Mouse (Mus musculus): Measurements from ENCODE around the gene Tmem72. TPM values are rescaled to one million over a fixed set of nuclear protein-coding genes. Genes with fewer than 3 reads are reported as not detected.

Gene Tmem72
- polyA plus RNA-seq, 1 experiment: not detected

GRCm38 (mm10) chr6:116673471-116674282 is 43.0 kb downstream of the Tmem72 start, which contains the start of gene Rassf4:
Rassf4 (minus strand) TSS chr6:116673952.
- peak within 1 kb of the TSS; percentile 65 for H3K27ac ChIP-seq (ENCODE audit: insufficient read depth, low read depth, low read length)
- no peaks in the 10 kb centered on the region for H3K27me3 ChIP-seq (ENCODE audit: control insufficient read depth, insufficient read depth, low read length)
- no peaks in the 10 kb centered on the region for H3K36me3 ChIP-seq (ENCODE audit: control insufficient read depth, insufficient read depth, low read length)
- peaks cover 37% of the 10 kb centered on the region for H3K4me1 ChIP-seq (ENCODE audit: control insufficient read depth, insufficient read depth, insufficient read length, low read length)
- peak within 1 kb of the TSS; percentile 70 for H3K4me3 ChIP-seq (ENCODE audit: low read depth, low read length)
- TF ChIP-seq POLR2A (IDR thresholded peaks at IDR 0.05; ENCODE audit: low read depth, low read length) (no peak; the same call in 1 of the 2 replicates), CTCF (IDR thresholded peaks at IDR 0.05; ENCODE audit: extremely low read depth, insufficient read length, insufficient replicate concordance, low read depth, low read length) (no peak)
- under 1% methylated on average over 44 of the region's 44 CpGs for WGBS

GRCm38 (mm10) chr6:116672349-116672748 is 44.4 kb downstream of the Tmem72 start:
- Histone ChIP-seq H3K27me3 (ENCODE audit: control insufficient read depth, insufficient read depth, low read length) (no peaks in the 10 kb centered on the region), H3K4me3 (ENCODE audit: low read depth, low read length) (peak overlapping the region; percentile 37), H3K27ac (ENCODE audit: insufficient read depth, low read depth, low read length) (peak overlapping the region; percentile 45), H3K36me3 (ENCODE audit: control insufficient read depth, insufficient read depth, low read length) (no peaks in the 10 kb centered on the region), H3K4me1 (ENCODE audit: control insufficient read depth, insufficient read depth, insufficient read length, low read length) (peaks cover 37% of the 10 kb centered on the region)
- TF ChIP-seq CTCF (IDR thresholded peaks at IDR 0.05; ENCODE audit: extremely low read depth, insufficient read length, insufficient replicate concordance, low read depth, low read length) (no peak), POLR2A (IDR thresholded peaks at IDR 0.05; ENCODE audit: low read depth, low read length) (no peak)
- WGBS: 26% methylated on average over 5 of the region's 5 CpGs

- H3K36me3 ChIP-seq (ENCODE audit: control insufficient read depth, insufficient read depth, low read length): no peaks in the 10 kb centered on the region
- no peaks in the 10 kb centered on the region for H3K27me3 ChIP-seq (ENCODE audit: control insufficient read depth, insufficient read depth, low read length)
- TF ChIP-seq POLR2A (IDR thresholded peaks at IDR 0.05; ENCODE audit: low read depth, low read length) (no peak), CTCF (IDR thresholded peaks at IDR 0.05; ENCODE audit: extremely low read depth, insufficient read length, insufficient replicate concordance, low read depth, low read length) (no peak)
- peaks cover 35% of the 10 kb centered on the region for H3K4me1 ChIP-seq (ENCODE audit: control insufficient read depth, insufficient read depth, insufficient read length, low read length)
- peak overlapping the region; percentile 37; the same call in 1 of the 2 replicates for H3K4me3 ChIP-seq (ENCODE audit: low read depth, low read length)
- WGBS: 31% methylated on average over 4 of the region's 4 CpGs
- H3K27ac ChIP-seq (ENCODE audit: insufficient read depth, low read depth, low read length): peak overlapping the region; percentile 62
These were observed 44.9 kb downstream of the Tmem72 start for GRCm38 (mm10) chr6:116671768-116672167.

- Histone ChIP-seq H3K27ac (ENCODE audit: insufficient read depth, low read depth, low read length) (peak overlapping the region; percentile 62), H3K4me1 (ENCODE audit: control insufficient read depth, insufficient read depth, insufficient read length, low read length) (peaks cover 33% of the 10 kb centered on the region), H3K36me3 (ENCODE audit: control insufficient read depth, insufficient read depth, low read length) (no peaks in the 10 kb centered on the region), H3K27me3 (ENCODE audit: control insufficient read depth, insufficient read depth, low read length) (no peaks in the 10 kb centered on the region), H3K4me3 (ENCODE audit: low read depth, low read length) (peak overlapping the region; percentile 21)
- WGBS: 17% methylated on average over 5 of the region's 5 CpGs
- TF ChIP-seq POLR2A (IDR thresholded peaks at IDR 0.05; ENCODE audit: low read depth, low read length) (no peak), CTCF (IDR thresholded peaks at IDR 0.05; ENCODE audit: extremely low read depth, insufficient read length, insufficient replicate concordance, low read depth, low read length) (no peak)
These were observed 45.7 kb downstream of the Tmem72 start for GRCm38 (mm10) chr6:116671031-116671430.

- no peaks in the 10 kb centered on the region for H3K36me3 ChIP-seq (ENCODE audit: control insufficient read depth, insufficient read depth, low read length)
- H3K4me3 ChIP-seq (ENCODE audit: low read depth, low read length): no peak overlapping the region
- H3K27me3 ChIP-seq (ENCODE audit: control insufficient read depth, insufficient read depth, low read length): no peaks in the 10 kb centered on the region
- H3K4me1 ChIP-seq (ENCODE audit: control insufficient read depth, insufficient read depth, insufficient read length, low read length): peaks cover 31% of the 10 kb centered on the region
- 28% methylated on average over 6 of the region's 6 CpGs for WGBS
- no peak overlapping the region for H3K27ac ChIP-seq (ENCODE audit: insufficient read depth, low read depth, low read length)
- TF ChIP-seq CTCF (IDR thresholded peaks at IDR 0.05; ENCODE audit: extremely low read depth, insufficient read length, insufficient replicate concordance, low read depth, low read length) (no peak), POLR2A (IDR thresholded peaks at IDR 0.05; ENCODE audit: low read depth, low read length) (no peak)
These were observed 46.6 kb downstream of the Tmem72 start for GRCm38 (mm10) chr6:116670144-116670543.

- no peak for TF ChIP-seq POLR2A (IDR thresholded peaks at IDR 0.05; ENCODE audit: low read depth, low read length)
- H3K4me3 ChIP-seq (ENCODE audit: low read depth, low read length): no peak overlapping the region
- H3K27ac ChIP-seq (ENCODE audit: insufficient read depth, low read depth, low read length): no peak overlapping the region
- H3K36me3 ChIP-seq (ENCODE audit: control insufficient read depth, insufficient read depth, low read length): no peaks in the 10 kb centered on the region
- no peaks in the 10 kb centered on the region for H3K27me3 ChIP-seq (ENCODE audit: control insufficient read depth, insufficient read depth, low read length)
- WGBS: 55% methylated on average over 11 of the region's 11 CpGs
- H3K4me1 ChIP-seq (ENCODE audit: control insufficient read depth, insufficient read depth, insufficient read length, low read length): peaks cover 23% of the 10 kb centered on the region
These were observed 47.8 kb downstream of the Tmem72 start for GRCm38 (mm10) chr6:116668682-116669470.

- WGBS: 83% methylated on average over 3 of the region's 3 CpGs
- no peak overlapping the region for H3K27ac ChIP-seq (ENCODE audit: insufficient read depth, low read depth, low read length)
- H3K4me3 ChIP-seq (ENCODE audit: low read depth, low read length): no peak overlapping the region
- no peak for TF ChIP-seq CTCF (IDR thresholded peaks at IDR 0.05; ENCODE audit: extremely low read depth, insufficient read length, insufficient replicate concordance, low read depth, low read length)
- TF ChIP-seq POLR2A (IDR thresholded peaks at IDR 0.05; ENCODE audit: low read depth, low read length): no peak
- no peaks in the 10 kb centered on the region for H3K27me3 ChIP-seq (ENCODE audit: control insufficient read depth, insufficient read depth, low read length)
- no peaks in the 10 kb centered on the region for H3K36me3 ChIP-seq (ENCODE audit: control insufficient read depth, insufficient read depth, low read length)
- H3K4me1 ChIP-seq (ENCODE audit: control insufficient read depth, insufficient read depth, insufficient read length, low read length): peaks cover 23% of the 10 kb centered on the region
These were observed 49.3 kb downstream of the Tmem72 start for GRCm38 (mm10) chr6:116667382-116667781.

All from small intestine, adult 2 months (tissue).